Mouse (Mus musculus) heart, embryonic 15.5 days (tissue): ENCODE results near the gene Slc43a1. TPM values are rescaled to one million over a fixed set of nuclear protein-coding genes. Genes with fewer than 3 reads are reported as not detected.

Source experiments
- polyA plus RNA-seq: library from polyadenylated mRNA; unstranded; fragments of >200 nt; fragmentation: Nextera tagmentation; extraction: Ambion mirVana; gene quantifications from 2 replicates; pipeline ENCODE4 v1.2.1, GENCODE M21; 2015

Slc43a1 gene
- polyA plus RNA-seq, 1 experiment from 2014 or later = 8.6 TPM

Other genes starting within 250 kb of the Slc43a1 start
- 57.6 and 62.9 TPM in 2 replicates for gene Ctnnd1, start 188.1 kb upstream of the Slc43a1 start, polyA plus RNA-seq
- gene Btbd18, start 179.8 kb upstream of the Slc43a1 start, polyA plus RNA-seq = 0.10 TPM in 2 replicates
- gene Selenoh, start 168.1 kb upstream of the Slc43a1 start, polyA plus RNA-seq = 203 and 214 TPM in 2 replicates
- not detected in 2 replicates for gene Gm28635, start 160.8 kb upstream of the Slc43a1 start, polyA plus RNA-seq
- 22.1 and 22.2 TPM in 2 replicates for gene Med19, start 160.4 kb upstream of the Slc43a1 start, polyA plus RNA-seq
- 156 and 158 TPM in 2 replicates for gene Tmx2, start 159.7 kb upstream of the Slc43a1 start, polyA plus RNA-seq
- gene Zdhhc5, start 123.7 kb upstream of the Slc43a1 start, polyA plus RNA-seq = 20.2 and 22.4 TPM in 2 replicates
- 12.8 and 18.6 TPM in 2 replicates for gene Clp1, start 111.5 kb upstream of the Slc43a1 start, polyA plus RNA-seq
- gene Ypel4, start 104.8 kb upstream of the Slc43a1 start, polyA plus RNA-seq = 3.0 and 3.8 TPM in 2 replicates
- gene Gm19426, start 95.2 kb upstream of the Slc43a1 start, polyA plus RNA-seq = 5.1 and 5.3 TPM in 2 replicates
- 45.2 and 53.2 TPM in 2 replicates for gene Serping1, start 63.4 kb upstream of the Slc43a1 start, polyA plus RNA-seq
- 128 and 145 TPM in 2 replicates for gene Ube2l6, start 40.0 kb upstream of the Slc43a1 start, polyA plus RNA-seq
- 0.25 and 0.38 TPM in 2 replicates for gene Smtnl1, start 16.2 kb upstream of the Slc43a1 start, polyA plus RNA-seq
- gene Timm10, start 11.9 kb upstream of the Slc43a1 start, polyA plus RNA-seq = 76.6 TPM in 2 replicates
- gene Rtn4rl2, start 47.9 kb downstream of the Slc43a1 start, polyA plus RNA-seq = 1.9 and 2.1 TPM in 2 replicates
- gene Slc43a3, start 97.7 kb downstream of the Slc43a1 start, polyA plus RNA-seq = 35.8 and 40.8 TPM in 2 replicates
- gene Prg2, start 141.6 kb downstream of the Slc43a1 start, polyA plus RNA-seq = 0.35 and 0.57 TPM in 2 replicates
- not detected in 2 replicates for gene Prg3, start 149.4 kb downstream of the Slc43a1 start, polyA plus RNA-seq
- gene Ssrp1, start 198.4 kb downstream of the Slc43a1 start, polyA plus RNA-seq = 104 and 141 TPM in 2 replicates
- 0.33 and 0.68 TPM in 2 replicates for gene P2rx3, start 198.6 kb downstream of the Slc43a1 start, polyA plus RNA-seq
- 23.9 and 31.7 TPM in 2 replicates for gene Tnks1bp1, start 209.2 kb downstream of the Slc43a1 start, polyA plus RNA-seq